Mouse (Mus musculus) gastrocnemius, adult 18-20 months (tissue): ENCODE data around the gene Irf2. TPM values are rescaled to one million over a fixed set of nuclear protein-coding genes. Genes with fewer than 3 reads are reported as not detected.
A peak's percentile ranks its signal among the peaks of the same experiment; 100 is the strongest.

Source experiments
- DNase-seq: peaks from one replicate; pipeline ENCODE4 v3.0.0; 2021; ENCODE audit warnings: low spot score
- long read RNA-seq, 2 experiments: library from polyadenylated mRNA; stranded (forward); transcript quantifications; one replicate each; pipeline ENCODE4 v2.0.0; 2021
- total RNA-seq, 2 experiments: library from RNA; stranded (reverse); gene quantifications; 2 replicates each; pipeline ENCODE4 v1.2.3; 2021

Irf2 gene
- 10 to 100 TPM; 34.9 to 42.3 TPM for total RNA-seq
- long read RNA-seq, experiment 1, transcript Irf2-201 (9 exons, 2,497 nt), result major isoform, 11 of 23 reads
- long read RNA-seq, experiment 1, partial matches to known transcripts, result 3 of 23 reads
- long read RNA-seq, experiment 1, other reads (novel, unspliced or antisense), result 8 of 23 reads
- long read RNA-seq, experiment 2, transcript Irf2-201 (9 exons, 2,497 nt), result major isoform, 22 of 33 reads
- long read RNA-seq, experiment 2, partial matches to known transcripts, result 0 of 33 reads
- long read RNA-seq, experiment 2, other reads (novel, unspliced or antisense), result 11 of 33 reads

DNA sequence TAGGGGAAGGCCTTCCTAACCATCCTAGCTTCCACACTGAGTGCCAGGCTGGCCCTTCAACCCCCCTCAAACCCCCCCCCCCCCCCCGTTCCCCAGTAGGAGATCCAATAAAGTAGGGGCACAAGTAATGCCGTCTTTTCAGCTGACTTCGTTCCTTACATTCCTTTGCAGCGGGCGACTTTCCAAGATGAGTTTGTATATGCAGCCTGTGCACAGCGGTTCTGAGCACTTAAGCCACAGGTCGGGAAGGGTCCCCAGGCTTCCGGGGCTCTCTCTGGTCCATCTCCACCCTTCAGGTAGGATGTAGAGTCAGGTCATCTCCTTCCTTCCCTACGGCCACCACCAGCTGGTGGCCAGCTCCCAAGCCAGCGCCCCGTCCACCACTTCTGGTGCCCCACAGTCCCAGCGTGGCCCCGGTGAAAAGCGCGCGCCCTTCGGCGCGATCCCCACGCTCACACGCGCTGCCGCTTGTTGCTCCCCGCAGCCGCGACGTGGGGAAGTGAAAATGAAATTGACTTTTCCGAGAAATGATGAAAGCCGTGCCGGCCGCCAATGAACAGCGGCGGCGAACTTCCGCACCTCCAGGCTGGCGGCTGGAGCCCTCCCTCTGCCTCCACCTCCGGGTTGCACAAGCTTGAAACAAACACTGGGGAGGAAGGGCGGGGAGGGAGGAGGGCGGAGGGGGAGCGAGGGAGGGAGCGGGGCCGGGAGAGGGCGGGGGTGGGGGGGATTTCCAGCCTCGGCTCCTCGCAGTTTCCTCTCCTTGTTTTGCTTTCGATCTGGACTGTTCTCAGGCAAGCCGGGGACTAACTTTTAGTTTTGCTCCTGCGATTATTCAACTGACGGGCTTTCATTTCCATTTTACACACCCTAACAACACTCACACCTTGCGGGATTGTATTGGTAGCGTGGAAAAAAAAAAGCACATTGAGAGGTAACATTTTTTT lies at the start of gene Irf2:
TSS of gene Irf2 (plus strand) at position 730 of the 947 bp plus-strand sequence.
- peak; percentile 88 for DNase-seq

DNA sequence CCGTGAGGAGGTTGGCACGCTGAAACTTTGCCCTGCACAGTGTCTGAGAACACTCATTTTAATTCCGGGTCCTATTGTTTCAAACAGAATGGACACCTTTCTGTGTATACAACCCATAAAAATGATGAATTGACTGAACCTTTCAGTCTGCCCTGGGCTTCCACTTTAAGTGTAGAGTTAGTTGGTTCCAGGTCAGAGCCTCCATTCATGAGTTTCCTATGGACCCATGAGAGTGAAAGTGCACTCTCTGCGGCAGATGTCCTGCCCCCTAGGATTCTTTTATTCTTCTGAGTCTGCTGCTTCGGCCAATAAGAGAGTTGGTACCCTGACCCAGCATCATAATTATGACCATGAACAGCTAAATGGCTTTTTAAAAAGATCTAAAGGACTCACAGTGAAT lies 49.4 kb upstream of the Irf2 start:
- DNase-seq, result no peak

DNA sequence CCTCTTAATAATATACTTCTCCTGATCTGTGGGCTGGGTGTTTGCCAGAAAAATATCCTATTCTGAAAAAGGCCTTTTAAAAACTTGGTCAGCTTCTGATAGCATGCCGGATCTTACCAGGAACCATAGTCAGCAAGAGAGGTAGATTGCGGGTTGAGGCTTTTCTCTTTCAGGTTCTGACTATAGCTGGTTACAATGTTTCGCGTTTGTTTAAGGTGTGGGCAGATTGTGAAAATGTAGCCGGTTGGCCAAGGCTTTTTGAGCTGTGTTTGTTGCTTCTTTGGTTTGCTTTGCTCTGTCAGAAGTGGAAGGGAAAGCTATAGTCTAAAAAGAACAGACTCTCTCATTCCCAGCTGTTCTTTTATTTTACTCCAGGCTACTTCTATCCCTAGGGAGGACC lies 49.0 kb upstream of the Irf2 start:
- no peak for DNase-seq

DNA sequence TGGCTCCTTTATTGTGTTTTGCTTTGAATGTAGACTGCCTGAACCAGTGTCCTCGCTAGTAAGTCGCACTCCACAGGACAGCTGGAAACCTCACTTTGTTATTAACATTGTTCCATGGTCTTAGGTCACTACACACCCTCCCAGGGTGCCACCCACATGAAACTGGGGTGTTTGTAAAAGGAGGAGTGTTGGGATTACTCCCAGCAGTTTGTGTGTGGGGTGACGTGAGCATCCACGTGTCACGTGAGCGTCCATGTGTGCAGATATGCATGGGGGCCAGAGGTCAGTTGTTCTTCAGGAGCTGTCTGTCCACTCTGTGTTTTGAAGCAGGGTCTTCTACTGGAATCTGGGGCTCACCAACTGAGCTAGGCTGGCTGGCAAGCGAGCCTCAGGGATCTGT lies 48.2 kb upstream of the Irf2 start:
- peak; percentile 4 for DNase-seq

DNA sequence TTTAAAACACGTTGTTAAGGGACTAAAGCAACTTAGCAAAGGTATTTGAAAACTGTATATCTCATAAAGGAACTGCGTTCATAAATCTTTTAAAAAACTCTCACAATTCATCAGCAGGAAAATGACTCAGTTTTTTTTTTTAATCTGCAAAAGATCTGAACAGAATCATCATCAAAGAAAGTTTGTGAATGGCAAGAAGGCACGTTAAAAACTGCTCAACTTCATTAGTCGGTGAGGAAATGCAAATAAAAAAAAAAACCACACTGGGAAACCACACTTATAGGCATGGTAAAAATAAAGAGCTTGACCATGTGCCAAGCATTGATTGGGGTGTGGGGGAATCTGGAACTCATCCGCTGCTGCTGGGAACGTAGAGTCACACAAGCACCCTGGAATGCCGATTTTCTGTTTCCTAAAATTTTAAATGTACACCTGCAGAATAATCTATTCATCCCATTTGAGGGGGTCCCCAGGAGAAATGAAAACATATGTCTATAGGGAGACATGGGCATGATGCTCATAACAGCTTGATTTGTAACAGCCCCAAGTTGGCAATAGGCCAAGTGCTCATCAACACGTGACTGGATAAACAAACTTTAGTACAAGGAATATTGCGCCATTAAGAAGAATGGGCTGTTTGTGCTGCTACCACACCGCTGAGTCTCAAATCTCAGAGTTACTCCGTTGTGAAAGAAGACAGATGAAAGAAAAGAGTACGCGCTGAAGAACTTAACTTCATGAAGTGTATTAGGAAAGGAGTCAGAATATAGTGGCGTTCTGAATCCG lies 43.1 kb upstream of the Irf2 start:
- no peak for DNase-seq

DNA sequence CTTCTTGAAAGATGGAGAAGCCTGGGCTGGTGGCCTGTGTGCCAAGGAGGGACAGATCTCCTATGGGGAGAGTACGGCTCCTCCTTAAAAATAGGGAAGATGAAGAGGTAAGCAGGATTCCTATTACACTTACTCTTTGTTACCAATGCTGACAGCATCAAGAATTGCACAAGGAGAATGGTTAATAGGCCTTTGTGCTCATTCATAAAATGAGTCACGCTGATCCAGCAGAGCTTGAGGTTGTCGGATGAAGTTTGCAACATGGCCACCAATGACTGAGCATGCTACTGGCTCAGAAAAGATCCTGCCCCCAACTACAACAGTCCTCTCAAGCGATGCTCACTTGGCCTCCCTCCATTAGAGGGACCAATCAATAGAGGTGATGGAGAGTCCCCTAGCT lies 42.0 kb upstream of the Irf2 start:
- no peak for DNase-seq

DNA sequence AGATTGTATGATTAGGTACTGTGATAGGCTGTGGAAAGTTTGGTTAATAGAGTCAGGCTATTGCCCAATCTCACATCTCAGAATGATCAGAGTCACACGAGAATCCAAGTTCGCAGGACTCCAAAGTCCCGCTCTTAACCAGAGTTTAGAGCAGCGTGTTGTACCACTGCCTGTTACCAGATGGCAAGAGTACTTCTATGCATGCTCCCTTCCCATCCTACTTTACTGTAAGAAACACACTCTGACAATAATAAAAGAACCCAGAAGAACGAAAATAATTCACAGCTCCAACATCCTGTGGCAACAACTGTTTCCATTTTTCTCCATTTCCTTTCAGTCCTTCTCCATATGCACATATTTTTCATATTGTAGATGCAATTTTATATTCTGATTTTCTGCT lies 41.4 kb upstream of the Irf2 start:
- no peak for DNase-seq

DNA sequence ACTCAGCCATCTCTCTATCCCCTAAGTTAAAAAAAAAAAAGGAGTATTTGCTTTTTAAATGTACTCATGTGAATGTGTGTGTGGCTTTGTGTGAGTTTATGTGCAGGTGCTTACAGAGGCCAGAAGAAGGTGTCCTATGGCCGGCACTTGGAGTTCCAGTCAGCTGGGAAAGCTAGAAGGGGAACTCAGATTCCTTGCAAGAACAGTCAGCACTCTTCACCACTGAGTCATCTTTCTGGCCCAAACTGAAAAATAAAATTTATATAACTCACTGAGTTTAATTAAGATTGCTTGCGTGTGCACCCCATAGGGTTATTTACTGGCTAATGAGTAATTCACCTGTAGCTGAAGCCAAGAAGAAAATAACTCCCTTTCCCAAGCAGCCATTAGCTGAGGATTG lies 34.4 kb upstream of the Irf2 start:
- peak; percentile 5 for DNase-seq

DNA sequence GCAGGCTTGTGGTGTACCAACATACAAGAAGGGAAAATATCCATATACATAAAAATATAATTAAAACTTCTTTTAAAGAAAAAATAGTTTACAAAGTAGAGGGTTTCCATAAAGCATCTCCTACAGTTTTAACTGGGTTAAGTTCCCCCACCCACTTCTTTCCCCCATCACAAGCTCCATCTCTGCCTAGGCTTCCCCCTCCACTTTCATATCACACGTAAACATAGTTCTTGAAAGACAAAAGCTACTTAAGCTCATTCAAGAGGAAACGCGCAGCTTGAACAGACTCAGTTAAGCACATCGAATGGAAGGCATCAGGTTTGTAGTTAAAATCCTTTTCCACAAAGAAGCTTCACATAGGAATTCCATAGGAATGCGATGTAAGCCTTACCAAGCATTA lies 32.8 kb upstream of the Irf2 start:
- DNase-seq, result no peak

DNA sequence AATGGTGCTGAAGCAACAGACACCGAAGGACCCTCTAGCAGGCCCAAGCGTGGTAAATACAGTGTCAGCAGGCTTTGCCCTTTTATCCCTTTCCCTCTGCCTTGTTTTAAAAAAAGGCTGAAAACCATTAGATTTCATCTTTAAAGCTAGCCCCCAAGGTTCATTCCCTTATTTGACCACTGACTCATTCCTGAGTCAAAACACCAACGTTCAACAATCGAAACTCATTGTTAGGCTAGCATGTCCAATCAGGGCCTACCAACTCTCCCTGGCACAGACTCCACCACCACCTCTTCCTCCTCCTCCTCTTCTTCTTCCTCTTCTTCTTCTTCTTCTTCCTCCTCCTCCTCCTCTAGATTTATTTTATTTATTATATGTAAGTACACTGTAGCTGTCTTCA lies 30.2 kb upstream of the Irf2 start:
- DNase-seq, result no peak

DNA sequence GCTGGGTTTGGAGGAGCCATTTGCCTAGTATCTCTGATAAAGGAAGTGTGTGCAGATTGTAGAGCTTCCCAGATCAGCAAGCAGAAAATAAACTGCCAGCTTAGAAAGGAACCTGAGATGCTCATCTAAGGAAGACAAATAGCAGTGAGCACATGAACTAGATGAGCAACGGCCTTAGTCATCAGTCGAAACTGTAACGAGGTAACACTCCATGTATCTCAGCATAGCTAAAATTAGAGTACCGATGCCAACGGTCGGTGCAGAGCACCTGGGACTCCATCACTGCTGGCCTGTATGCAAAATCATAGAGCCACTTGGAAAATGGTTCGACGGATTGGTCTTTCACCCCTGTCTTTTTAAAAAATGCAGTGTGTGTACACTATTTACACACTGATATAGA lies 29.2 kb upstream of the Irf2 start:
- DNase-seq, result no peak

DNA sequence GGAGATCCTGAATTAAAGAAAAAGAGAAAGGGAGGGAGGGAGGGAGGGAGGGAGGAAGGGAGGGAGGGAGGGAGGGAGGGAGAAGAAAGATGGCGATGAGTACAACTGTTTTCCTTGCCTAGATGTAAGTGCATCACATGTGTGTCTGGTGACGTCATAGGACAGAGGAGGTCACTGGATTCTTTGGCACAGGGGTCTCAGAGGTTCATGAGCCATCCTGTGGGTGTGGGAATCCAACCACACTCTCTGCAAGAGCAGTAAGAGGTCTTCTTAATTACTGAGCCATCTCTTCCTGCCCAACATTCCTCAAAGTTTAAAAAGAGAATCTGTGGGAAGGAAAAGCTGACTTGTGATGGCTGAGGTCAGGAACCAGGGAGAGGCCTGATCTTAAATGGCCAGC lies 28.0 kb upstream of the Irf2 start:
- DNase-seq, result no peak

DNA sequence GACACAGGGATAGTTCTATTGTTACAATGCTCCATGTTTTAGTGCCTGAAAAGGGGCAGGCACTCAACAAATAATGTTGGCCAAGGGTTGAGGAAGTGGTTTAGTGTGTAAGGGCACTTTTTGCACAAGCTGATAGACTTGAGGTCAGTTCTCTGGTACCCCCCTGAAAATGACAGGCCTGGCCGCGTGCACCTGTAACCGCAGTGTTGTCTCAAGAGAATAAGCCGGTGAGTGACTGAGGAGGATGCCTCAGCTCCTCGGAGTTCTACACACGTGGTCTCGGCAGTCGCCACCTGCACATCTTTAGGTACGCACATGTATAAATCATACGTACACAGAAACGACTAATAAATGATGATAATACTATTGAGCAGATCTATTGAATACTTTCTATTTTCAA lies 26.4 kb upstream of the Irf2 start:
- no peak for DNase-seq

DNA sequence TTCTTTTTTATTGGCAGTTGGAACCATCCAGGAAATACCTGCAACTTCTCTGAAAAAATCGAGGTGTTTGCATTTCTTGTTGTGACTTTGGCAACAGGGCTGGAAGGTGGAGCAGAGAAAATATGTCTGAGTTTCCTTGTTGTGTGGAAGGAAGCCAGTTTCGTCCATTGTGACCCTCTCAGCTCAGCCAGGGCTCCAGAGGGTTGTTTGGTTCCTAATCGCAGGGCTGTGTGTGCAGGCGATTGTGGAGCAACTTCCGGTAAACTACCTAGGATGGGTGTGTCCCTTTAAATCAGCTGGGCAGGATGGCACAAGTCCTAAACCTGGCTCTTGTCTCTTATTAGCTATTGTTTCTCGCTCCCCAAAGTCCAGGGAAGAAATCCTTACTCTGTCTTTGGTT lies 25.7 kb upstream of the Irf2 start:
- DNase-seq, result no peak

DNA sequence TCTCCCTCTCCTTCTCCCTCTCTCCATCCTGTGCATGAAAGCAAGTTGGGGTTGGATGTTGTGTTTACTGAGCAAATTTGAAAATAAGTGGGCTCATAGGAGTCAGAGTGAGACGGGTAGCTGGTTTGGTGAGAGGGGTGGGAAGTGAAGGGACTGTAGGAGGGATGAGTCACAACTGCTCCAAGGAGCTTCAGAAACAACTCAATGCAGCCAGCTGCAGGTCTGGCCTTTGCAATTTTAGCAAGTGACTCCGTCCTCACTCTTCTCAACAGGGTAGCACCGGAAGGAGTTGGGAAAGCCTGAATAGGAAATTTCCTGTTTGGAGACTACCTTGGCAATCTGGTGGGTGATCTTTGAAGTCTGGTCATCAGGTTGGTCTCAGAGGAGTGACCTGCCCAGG lies 25.1 kb upstream of the Irf2 start:
- DNase-seq, result no peak

DNA sequence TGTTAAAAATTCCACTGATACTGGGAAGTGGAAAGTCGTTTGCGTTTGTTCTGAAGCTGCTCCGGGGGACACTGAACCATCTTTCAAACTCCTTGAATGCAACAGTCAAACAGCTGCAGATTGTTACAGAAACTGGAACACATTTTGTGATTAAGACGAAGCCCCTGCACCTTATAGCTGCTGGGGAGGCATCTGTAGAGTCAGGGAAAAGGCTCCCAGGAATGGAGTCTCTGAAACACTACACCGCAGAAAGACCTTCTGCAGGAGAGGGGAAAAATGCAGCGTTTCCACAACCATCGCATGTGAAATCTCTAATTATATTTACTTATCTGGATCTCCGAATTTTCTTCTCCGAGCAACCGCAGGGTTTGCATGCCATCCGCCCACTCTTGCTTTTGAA lies 23.1 kb upstream of the Irf2 start:
- no peak for DNase-seq

DNA sequence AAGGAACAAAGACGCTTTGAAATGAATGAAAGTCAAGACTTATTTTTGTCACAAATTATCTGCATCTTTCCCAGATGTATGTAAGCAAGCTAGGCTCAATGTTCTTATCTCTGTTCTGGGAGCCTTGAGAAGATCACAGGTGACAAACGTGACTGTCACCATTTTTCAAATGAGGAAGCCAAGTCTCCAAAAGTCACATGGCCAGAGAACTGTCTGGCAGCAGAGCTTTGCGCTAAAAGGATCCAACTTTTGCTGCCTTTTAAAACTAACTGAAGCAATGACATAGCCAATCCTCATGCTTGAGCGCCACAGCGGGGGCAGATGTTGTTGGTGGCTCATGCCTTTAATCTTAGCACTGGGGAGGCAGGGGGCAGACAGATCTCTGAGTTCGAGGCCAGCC lies 22.4 kb upstream of the Irf2 start:
- no peak for DNase-seq

DNA sequence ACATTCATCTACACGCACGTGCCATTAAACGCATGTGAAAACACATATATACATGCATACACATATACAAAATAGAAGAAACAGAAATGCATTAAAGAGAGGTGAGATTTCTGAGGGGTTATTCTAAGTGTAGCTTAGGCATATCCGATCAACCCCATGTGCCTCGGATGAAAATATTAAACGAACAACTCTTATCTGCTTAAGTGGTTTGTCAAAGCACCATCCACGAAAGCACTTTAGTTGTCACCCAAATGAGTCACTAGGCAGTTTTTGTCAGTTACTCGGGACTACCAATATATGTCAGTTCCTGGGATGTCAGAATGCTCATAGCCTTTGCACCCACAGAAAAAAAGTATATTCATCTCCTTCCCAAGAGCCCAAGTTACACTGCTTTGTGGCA lies 21.2 kb upstream of the Irf2 start:
- no peak for DNase-seq

DNA sequence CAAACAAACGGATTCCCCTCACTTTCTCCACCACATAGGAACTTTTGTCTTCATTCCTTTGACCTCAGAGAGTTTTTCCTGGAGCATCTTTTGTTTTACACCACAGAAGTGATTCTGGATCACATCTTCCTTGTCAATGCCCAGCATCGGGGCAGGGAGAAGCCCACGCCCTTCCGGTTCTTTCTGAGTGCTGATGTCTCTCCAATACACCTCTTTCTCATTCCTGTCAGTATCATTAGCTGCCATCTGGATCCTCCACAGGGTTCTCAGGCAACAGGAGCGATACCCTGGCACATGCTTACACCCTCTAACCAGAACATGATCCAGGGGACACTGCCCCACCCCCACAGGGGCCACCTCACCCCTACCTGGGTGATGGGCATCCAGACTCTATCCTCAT lies 20.8 kb upstream of the Irf2 start:
- no peak for DNase-seq

DNA sequence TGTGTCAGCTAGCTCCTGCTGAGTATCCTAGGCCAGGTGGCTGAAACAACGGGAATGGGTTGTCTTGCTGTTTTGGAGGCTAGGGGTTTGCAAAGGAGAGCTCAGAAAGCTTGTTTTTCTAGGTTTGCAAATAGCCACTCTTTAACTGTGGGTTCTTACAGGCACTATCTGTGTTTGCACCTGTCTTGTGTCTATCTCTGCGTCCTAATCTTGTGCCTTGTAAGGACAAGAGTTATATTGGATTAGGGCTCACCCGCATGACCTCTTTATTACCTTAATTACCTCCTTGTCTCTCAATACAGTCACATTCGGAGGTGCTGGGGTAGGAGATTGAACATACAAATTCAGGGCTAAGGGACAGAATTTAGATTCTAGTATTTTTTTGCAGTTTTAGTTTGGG lies 18.9 kb upstream of the Irf2 start:
- DNase-seq, result no peak

DNA sequence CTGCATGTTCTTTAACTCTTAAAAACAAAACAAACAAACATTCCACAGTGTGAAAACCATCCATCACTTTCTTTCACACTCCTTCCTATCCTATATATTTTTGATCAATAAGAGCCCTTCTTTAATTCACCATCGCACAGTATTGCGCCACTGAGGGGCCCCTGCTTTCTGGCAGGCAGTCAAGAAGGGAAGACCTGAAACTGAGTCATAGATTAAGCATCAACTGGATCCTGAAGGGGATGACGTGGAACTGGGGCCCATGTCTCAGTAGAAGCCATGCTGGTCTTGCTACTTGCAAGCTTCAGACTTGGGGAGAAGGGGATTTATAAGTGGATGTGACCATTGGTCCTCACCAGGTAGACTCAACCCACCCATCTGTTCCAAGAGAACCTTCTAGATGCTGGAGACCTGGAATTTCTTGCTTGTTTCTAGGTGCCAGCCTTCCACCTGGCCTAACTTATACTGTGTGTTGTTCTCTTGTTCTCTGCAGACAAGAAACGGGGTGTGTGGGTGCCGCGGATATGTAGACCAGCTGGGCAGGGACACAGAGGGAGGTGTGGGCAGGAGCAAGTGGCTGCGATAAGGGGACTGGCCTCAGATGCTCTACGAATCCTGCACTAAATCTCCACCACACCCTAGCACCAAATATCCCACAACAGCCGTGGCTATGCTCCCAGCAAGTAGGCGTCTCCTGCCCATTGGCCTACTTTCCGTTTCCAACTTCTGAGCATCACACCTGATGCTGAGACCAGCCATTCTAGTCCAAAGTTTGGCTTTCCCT lies 18.3 kb upstream of the Irf2 start:
- no peak for DNase-seq
